Mouse (Mus musculus) liver, postnatal 0 days (tissue): ENCODE data around the gene Map4k4.

ENCODE experiments used
- CTCF ChIP-seq: sonication (generic); IDR thresholded peaks from 2 replicates; pipeline ENCODE4 v1.5.1; 2016; ENCODE audit warnings: antibody characterized with exemption, low read depth
- EP300 ChIP-seq: IDR thresholded peaks from 2 replicates; pipeline ENCODE4 v1.6.1; 2016; ENCODE audit warnings: antibody characterized with exemption, low read depth, mild to moderate bottlenecking

GRCm38 (mm10) chr1:39980314-39981290, 79.9 kb downstream of the Map4k4 start:
- TF ChIP-seq CTCF = no peak
- no peak for TF ChIP-seq EP300
